Mouse (Mus musculus) left cerebral cortex, postnatal 36 days (tissue): ENCODE results near the gene Slc29a1. TPM values are rescaled to one million over a fixed set of nuclear protein-coding genes. Genes with fewer than 3 reads are reported as not detected.
A peak's percentile ranks its signal among the peaks of the same experiment; 100 is the strongest.

Experiments
- DNase-seq, 2 experiments: peaks; one replicate each; pipeline ENCODE4 v3.0.0; 2021 to 2022; ENCODE audit warnings: low spot score in 2 of 2, mixed read lengths in 1 of 2
- intact Hi-C: fragments of 180-260 bp; cut with DNase I; formaldehyde crosslinking; loops from one replicate; pipeline ENCODE4 v1.15.1; 2025
- total RNA-seq, 2 experiments: library from RNA; stranded (reverse); gene quantifications; 2 replicates each; pipeline ENCODE4 v1.2.3; 2021

The Slc29a1 gene
- total RNA-seq, 2 experiments from 2014 or later = 17.1 to 23.2 TPM

GRCm38 (mm10) chr17:45543115-45543514 lies 56.3 kb downstream of the Slc29a1 start:
- no peak for DNase-seq
- intact Hi-C loops = no loop called here

GRCm38 (mm10) chr17:45542705-45543104 lies 56.7 kb downstream of the Slc29a1 start:
- intact Hi-C loops = no loop called here
- DNase-seq = no peak

GRCm38 (mm10) chr17:45542129-45542528 lies 57.3 kb downstream of the Slc29a1 start:
- no peak for DNase-seq
- intact Hi-C loops = no loop called here

GRCm38 (mm10) chr17:45539664-45540063 lies 59.7 kb downstream of the Slc29a1 start:
- intact Hi-C loops = no loop called here
- peak in 1 of 2 experiments; percentile 60 for DNase-seq

GRCm38 (mm10) chr17:45538394-45538793 lies 61.0 kb downstream of the Slc29a1 start:
- intact Hi-C loops = no loop called here
- DNase-seq = no peak

GRCm38 (mm10) chr17:45536264-45536663 lies 63.1 kb downstream of the Slc29a1 start:
- no peak for DNase-seq
- intact Hi-C loops = no loop called here

Other genes with a start within 250 kb of the Slc29a1 start
- 10 to 100 TPM; 55.2 to 56.0 TPM for gene Cdc5l, start 165.9 kb downstream of the Slc29a1 start, total RNA-seq
- gene Spats1, start 124.2 kb downstream of the Slc29a1 start, total RNA-seq = 1 to 10 TPM; 7.2 to 8.3 TPM
- 10 to 100 TPM; 23.1 to 26.4 TPM for gene Aars2, start 92.8 kb downstream of the Slc29a1 start, total RNA-seq
- gene Tcte1, start 76.2 kb downstream of the Slc29a1 start, total RNA-seq = 1 to 10 TPM; 1.3 to 1.9 TPM
- gene Tmem151b, start 49.9 kb downstream of the Slc29a1 start, total RNA-seq = 100 to 1,000 TPM; 120 to 121 TPM
- gene Nfkbie, start 43.9 kb downstream of the Slc29a1 start, total RNA-seq = 1 to 10 TPM; 1.7 to 2.7 TPM
- gene Slc35b2, start 35.7 kb downstream of the Slc29a1 start, total RNA-seq = 10 to 100 TPM; 24.7 to 33.0 TPM
- 1,000 to 10,000 TPM; 1,413 to 1,526 TPM for gene Hsp90ab1, start 26.3 kb downstream of the Slc29a1 start, total RNA-seq
- gene Mymx, start 2.5 kb upstream of the Slc29a1 start, total RNA-seq = not detected
- gene Capn11, start 59.7 kb upstream of the Slc29a1 start, total RNA-seq = under 1 TPM; 0.12 to 0.66 TPM
- gene Mrpl14, start 86.7 kb upstream of the Slc29a1 start, total RNA-seq = 10 to 100 TPM; 38.3 to 47.5 TPM
- 100 to 1,000 TPM; 177 to 186 TPM for gene Tmem63b, start 87.3 kb upstream of the Slc29a1 start, total RNA-seq
- not detected for gene 1600014C23Rik, start 134.2 kb upstream of the Slc29a1 start, total RNA-seq